Mouse (Mus musculus) liver, postnatal 0 days (tissue): ENCODE measurements around the gene Olfr148.

Source experiments
- CTCF ChIP-seq: sonication (generic); IDR thresholded peaks from 2 replicates; pipeline ENCODE4 v1.5.1; 2016; ENCODE audit warnings: antibody characterized with exemption, low read depth
- EP300 ChIP-seq: IDR thresholded peaks from 2 replicates; pipeline ENCODE4 v1.6.1; 2016; ENCODE audit warnings: antibody characterized with exemption, low read depth, mild to moderate bottlenecking

GRCm38 (mm10) chr9:39633913-39634594, 23.6 kb downstream of the Olfr148 start:
- TF ChIP-seq CTCF (no peak), EP300 (no peak)
